Mouse (Mus musculus): Measurements from ENCODE around the gene Frat2.

The Frat2 gene

GRCm38 (mm10) chr19:41822589-41822988 is 25.3 kb downstream of the Frat2 start:
- no peak for DNase-seq (ENCODE audit: low read depth, low spot score)

- DNase-seq (ENCODE audit: low read depth, low spot score), result no peak
Observed at GRCm38 (mm10) chr19:41821436-41821835, 26.5 kb downstream of the Frat2 start.

DNA sequence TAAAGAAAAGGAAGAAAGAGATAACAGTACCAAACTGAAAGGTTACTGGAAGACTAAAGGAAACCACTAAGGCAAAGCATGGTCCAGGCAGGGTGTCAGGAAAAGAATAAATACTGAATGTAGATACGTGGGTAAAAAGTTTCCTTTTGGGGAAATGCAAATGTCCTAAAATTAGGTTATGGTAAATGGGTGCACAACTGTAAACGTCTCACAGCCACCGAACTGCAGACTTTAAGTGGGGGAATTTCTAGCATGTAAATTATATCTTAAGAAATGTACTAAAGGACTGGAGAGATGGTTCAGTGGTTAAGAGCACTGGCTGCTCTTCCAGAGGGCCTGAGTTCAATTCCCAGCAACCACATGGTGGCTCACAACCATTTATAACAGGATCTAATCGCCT is 29.2 kb downstream of the Frat2 start:
- no peak for DNase-seq (ENCODE audit: low read depth, low spot score)

GRCm38 (mm10) chr19:41817325-41817724 is 30.6 kb downstream of the Frat2 start:
- peak; percentile 88 for DNase-seq (ENCODE audit: low read depth, low spot score)

DNA sequence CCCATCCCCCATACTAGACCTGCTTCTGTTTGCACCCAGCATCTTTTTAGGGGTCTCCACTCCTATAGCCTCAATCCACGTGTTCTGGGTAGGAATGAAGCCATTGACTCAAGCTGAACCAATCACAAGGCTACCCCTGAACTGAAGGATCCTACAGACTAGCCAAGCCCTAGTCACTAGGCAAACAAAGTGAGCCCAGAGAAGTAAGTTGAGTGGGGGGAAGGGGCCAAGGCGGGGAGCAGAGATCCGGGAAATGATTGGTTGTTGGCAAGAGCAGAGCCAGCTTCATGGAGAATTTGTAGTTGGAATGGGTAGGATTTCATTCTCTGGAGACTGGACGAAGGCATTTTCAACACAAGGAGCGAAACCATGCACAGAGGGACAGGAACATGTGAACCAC is 31.0 kb downstream of the Frat2 start:
- DNase-seq (ENCODE audit: low read depth, low spot score), result no peak

GRCm38 (mm10) chr19:41816410-41816809 is 31.5 kb downstream of the Frat2 start:
- no peak for DNase-seq (ENCODE audit: low read depth, low spot score)

DNA sequence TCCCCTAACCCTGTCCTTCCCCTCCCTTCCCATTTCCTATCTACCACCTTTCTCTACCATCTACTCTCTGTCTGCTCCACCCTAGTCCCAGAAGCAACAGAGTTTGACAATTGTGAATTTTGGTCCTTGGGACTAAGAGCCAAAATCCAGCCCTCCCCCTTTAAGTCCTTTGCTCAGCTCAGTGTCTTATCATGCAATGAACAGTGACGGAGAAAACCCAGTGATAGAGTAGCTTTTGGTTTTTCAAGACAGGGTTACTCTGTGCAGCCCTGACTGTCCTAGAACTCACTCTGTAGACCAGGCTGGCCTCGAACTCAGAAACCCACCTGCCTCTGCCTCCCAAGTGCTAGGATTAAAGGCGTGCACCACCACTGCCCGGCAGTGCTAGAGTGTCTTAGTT is 34.6 kb downstream of the Frat2 start:
- DNase-seq (ENCODE audit: low read depth, low spot score), result no peak

DNA sequence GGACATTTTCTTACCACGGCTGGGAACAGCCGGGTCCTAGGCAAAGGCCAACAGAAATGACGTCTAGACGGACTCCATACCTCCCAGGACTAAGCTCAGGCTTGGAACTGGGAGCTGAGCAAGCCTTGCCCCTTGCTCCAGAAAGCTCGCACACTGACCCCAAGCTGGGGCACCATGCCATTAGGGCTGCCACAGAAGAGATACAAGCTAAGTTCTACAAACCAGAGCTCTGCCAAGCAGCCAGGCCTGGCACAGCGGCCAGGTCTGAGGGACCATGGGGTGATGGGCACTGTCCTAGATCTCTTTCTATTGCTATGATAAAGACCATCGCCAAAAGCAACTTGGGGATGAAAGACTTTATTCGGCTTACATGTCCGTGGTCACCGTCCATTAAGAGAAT is 35.4 kb downstream of the Frat2 start:
- no peak for DNase-seq (ENCODE audit: low read depth, low spot score)

DNA sequence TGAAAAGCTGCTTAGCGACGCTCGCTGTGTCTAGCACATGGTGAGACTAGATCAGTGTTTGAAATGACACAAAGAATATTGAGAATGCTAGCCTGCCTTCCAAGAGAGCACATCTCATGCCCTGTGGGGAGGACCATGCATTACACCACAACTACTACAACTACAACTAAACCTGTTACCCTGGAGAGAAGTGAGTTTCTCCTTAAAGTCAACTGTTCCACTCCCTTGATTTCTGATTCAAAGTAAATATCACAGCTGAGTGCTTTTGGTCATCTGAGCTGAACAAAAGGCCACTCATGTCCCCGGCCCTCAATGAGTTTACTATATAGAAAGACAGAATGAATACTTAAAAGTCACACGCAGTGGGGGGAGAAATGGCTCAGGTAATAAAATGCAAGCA is 37.9 kb downstream of the Frat2 start:
- DNase-seq (ENCODE audit: low read depth, low spot score), result no peak

DNA sequence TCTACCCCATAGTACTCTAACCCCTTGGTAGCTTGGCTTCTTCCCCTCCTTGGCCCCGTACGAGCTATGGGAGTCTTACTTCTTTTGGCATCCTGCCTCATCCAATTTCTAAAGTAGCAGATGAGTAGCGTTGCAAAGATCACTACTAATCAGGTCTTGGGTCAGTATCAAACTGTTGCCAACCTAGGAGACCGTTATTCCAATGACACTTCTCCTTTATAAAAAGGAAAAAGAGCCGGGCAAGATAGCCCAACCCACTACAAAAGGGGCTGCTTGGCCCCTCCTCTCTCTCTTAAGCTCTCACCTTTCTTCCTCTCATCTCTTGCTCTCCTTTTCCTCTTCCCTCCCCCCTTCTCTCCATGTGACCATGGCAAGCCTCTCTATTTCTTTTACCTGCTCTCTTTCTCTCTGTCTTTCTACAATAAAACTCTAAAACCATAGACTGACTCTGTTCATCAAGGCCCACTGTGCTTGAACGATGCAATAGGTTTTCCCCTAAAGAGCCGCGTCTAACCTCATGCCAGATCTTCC is 39.8 kb downstream of the Frat2 start:
- no peak for DNase-seq (ENCODE audit: low read depth, low spot score)

DNA sequence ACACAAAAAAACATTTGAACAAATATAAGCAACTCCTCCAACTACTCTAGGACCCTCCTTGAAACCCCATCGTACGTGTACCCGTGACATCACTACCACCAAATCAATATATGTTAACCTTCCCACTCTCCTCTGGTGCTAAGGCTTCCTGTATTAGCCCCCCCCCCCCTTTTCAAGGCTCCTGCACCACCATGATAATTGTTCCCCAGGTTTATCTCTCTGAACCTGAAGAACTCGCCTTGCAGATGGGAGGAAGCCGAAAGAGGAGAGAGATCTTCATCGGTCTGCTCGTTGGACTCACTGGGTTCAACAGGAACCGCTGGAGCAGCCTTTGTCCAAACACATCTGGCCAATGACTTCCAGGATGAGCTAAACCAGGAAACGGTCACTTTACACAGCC is 40.4 kb downstream of the Frat2 start:
- DNase-seq (ENCODE audit: low read depth, low spot score), result no peak

DNA sequence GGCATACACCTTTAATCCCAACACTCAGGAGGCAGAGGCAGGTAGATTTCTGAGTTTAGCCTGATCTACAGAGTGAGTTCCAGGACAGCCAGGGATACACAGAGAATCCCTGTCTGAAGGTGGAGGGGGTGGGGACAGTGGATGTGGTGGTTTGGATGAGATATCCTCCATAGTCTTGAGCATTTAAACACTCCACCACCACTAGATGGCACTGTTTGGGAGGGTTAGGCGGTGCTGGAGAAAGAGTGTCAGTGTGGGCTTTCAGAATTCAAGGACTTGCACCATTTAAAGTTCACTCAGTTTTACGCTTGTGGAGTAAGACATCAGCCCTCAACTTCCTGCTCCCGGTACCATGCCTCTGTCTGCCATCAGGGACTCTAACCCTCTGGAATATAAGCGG is 42.1 kb downstream of the Frat2 start:
- DNase-seq (ENCODE audit: low read depth, low spot score), result no peak

- no peak for DNase-seq (ENCODE audit: low read depth, low spot score)
Observed at GRCm38 (mm10) chr19:41803322-41803721, 44.6 kb downstream of the Frat2 start.

GRCm38 (mm10) chr19:41801742-41802369 is 46.1 kb downstream of the Frat2 start, which contains the start of gene Arhgap19:
Gene Arhgap19 (minus strand): TSS chr19:41802047.
- peak; percentile 93 for DNase-seq (ENCODE audit: low read depth, low spot score)

DNA sequence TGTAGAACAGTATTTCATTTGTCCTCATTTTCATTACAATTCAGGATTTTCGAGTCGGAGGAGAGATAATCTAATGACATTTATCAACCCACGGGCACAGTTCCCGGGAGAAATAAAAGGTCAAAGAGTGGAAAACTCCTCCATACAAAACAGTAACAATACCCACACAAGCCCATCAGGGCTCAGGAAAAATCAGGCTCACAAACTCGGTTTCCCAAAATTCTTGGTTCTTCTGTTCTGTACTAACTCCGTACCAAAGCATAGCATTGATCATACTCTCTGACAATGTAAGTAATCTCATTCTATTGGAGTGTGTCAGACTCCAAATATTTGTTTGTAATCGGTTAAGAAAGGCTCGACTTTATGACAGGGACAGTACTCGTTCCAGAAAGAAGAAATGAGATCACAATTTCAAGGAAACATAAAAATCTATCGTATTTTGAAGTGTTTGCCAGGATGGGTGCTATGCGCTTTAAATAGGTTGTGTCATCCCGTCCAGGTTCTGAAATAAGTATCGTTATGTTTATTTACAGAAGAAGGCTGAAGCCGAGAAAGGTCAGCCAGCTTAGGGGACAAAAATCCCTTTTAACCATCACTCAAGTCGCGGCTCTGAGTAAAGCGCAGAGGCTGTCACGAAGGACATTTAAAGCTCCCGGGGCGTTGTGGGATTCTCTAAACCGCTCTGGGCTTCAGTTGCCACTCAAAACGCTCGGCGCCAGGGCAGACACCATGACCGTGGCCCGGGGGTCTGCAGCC is 46.8 kb downstream of the Frat2 start:
- no peak for DNase-seq (ENCODE audit: low read depth, low spot score)

- no peak for DNase-seq (ENCODE audit: low read depth, low spot score)
Observed at GRCm38 (mm10) chr19:41800451-41800850, 47.5 kb downstream of the Frat2 start.

DNA sequence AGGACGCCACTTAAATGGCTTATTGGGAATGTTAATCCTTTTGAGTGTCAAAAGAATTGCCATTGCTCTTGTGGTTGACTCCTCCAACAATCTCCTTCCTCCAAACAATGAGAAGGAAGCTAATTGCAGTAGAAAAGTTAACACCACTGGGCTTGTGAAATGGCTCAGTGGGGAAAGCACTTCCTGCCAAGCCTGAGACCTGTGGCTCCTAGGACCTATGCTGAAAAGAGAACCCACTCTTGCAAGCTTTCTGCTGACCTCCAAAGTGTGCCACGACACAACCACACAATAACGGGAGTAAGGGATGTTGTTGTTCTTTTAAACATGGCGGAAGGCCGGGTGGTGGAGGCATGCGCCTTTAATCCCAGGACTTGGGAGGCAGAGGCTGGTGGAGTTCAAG is 50.4 kb downstream of the Frat2 start:
- DNase-seq (ENCODE audit: low read depth, low spot score), result no peak

DNA sequence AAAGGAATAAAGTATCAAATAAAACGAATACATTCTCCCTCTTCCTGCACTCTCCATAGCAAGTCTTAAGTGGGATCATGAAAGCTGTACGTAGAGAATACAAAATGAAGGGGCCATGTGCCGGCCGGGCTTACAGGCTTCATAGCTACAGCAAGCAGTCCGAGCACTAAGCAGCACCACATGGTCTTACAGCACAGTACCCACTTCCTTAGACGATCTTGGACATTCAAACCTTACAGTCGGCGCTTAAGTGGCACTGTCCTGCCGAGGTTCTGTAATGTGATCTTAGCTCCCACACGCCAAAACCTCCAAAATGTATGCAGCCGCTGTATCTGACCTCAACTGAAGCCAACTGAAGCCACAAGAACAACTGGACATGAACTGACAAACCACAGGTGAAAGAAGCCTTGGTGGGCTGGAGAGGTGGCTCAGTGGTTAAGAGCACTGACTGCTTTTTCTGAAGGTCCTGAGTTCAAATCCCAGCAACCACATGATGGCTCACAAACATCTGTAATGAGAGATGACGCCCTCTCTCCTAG is 51.1 kb downstream of the Frat2 start:
- no peak for DNase-seq (ENCODE audit: low read depth, low spot score)

DNA sequence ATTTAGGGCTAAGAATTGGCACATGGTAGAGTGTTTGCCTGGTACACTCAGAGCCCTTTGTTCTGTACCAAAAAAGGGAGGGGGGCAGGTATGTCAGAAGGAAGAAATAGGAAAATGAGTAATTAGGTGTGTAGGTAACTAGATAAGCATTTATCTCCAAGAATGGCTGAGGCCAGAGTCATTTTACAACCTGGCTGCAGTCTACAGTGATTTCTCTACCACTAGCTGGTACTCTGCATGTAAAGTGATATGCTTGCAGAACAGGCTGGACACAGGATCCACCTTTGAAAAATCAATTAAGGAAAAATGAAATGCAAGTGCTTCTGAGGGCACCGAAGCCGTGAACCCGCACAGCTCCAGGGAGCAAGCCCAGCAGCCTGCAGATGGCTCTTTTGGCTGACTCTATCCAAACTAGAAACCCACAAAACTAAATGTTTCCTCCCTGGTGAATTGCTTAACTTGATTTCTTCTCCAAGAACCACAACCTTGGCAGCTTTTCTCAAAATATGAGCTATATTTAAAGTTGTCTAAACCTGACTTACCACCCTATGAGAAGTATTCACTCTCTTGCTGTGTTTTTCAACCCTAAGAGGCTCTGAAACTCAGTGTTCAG is 51.7 kb downstream of the Frat2 start:
- no peak for DNase-seq (ENCODE audit: low read depth, low spot score)
